Mouse (Mus musculus) midbrain, embryonic 15.5 days (tissue): Measurements from ENCODE around the gene Slc15a5. TPM values are rescaled to one million over a fixed set of nuclear protein-coding genes. Genes with fewer than 3 reads are reported as not detected.

ENCODE experiments used
- ATAC-seq: fragments of 200-750 bp; cut with Nextera tagmentation; replicated peaks from 2 replicates; pipeline ENCODE4 v1.8.0; 2017; ENCODE audit warnings: moderate TSS enrichment
- H3K27ac ChIP-seq: fragments of 300-500 bp; sonication (generic); 2 replicates; pipeline ENCODE4 v1.5.1; 2015; ENCODE audit warnings: mild to moderate bottlenecking, inconsistent platforms
- H3K27me3 ChIP-seq: fragments of 300-500 bp; sonication (generic); replicated peaks from 2 replicates; pipeline ENCODE4 v1.6.1; 2015; ENCODE audit warnings: inconsistent platforms
- H3K36me3 ChIP-seq: fragments of 300-500 bp; sonication (generic); replicated peaks from 2 replicates; pipeline ENCODE4 v1.6.1; 2015; ENCODE audit warnings: inconsistent platforms
- H3K4me1 ChIP-seq: fragments of 300-500 bp; sonication (generic); 2 replicates; pipeline ENCODE4 v1.6.1; 2015; ENCODE audit warnings: inconsistent platforms
- H3K4me2 ChIP-seq: fragments of 300-500 bp; sonication (generic); 2 replicates; pipeline ENCODE4 v1.6.1; 2015; ENCODE audit warnings: inconsistent platforms, mild to moderate bottlenecking, moderate library complexity
- H3K4me3 ChIP-seq: fragments of 300-500 bp; sonication (generic); 2 replicates; pipeline ENCODE4 v1.5.1; 2015; ENCODE audit warnings: mild to moderate bottlenecking, inconsistent platforms
- H3K9ac ChIP-seq: fragments of 300-500 bp; sonication (generic); 2 replicates; pipeline ENCODE4 v1.6.1; 2015; ENCODE audit warnings: mild to moderate bottlenecking, inconsistent platforms
- H3K9me3 ChIP-seq: fragments of 300-500 bp; sonication (generic); 2 replicates; pipeline ENCODE4 v1.6.1; 2016; ENCODE audit warnings: inconsistent platforms
- WGBS: fragments of 180-500 bp; shearing (Covaris S2); methylation state at CpG from one replicate; pipeline ENCODE4 v1.1.7; 2015; ENCODE audit warnings: mixed read lengths; 5-methylcytosine and 5-hydroxymethylcytosine counted together
- polyA plus RNA-seq: library from polyadenylated mRNA; unstranded; fragments of >200 nt; fragmentation: Nextera tagmentation; extraction: Ambion mirVana; gene quantifications from 2 replicates; pipeline ENCODE4 v1.2.1, GENCODE M21; 2015

Slc15a5 gene
- polyA plus RNA-seq, 1 experiment from 2014 or later, result not detected

GRCm38 (mm10) chr6:138077681-138078439, 1.9 kb downstream of the Slc15a5 start:
- no peaks in the 10 kb centered on the region for H3K9me3 ChIP-seq
- no peak overlapping the region for H3K27ac ChIP-seq
- ATAC-seq, result no peak
- no peaks in the 10 kb centered on the region for H3K27me3 ChIP-seq
- no peaks in the 10 kb centered on the region for H3K36me3 ChIP-seq
- no peak overlapping the region for H3K4me3 ChIP-seq
- H3K4me1 ChIP-seq, result no peaks in the 10 kb centered on the region
- H3K4me2 ChIP-seq, result no peak overlapping the region
- no peak overlapping the region for H3K9ac ChIP-seq
- 86% methylated on average over 5 of the region's 5 CpGs for WGBS

GRCm38 (mm10) chr6:138075723-138076122, 4.0 kb downstream of the Slc15a5 start:
- no peak overlapping the region for H3K4me3 ChIP-seq
- no peak for ATAC-seq
- 100% methylated on average over 1 of the region's 1 CpGs for WGBS
- no peaks in the 10 kb centered on the region for H3K4me1 ChIP-seq
- no peak overlapping the region for H3K27ac ChIP-seq
- H3K27me3 ChIP-seq, result no peaks in the 10 kb centered on the region
- H3K9ac ChIP-seq, result no peak overlapping the region
- H3K9me3 ChIP-seq, result no peaks in the 10 kb centered on the region
- no peak overlapping the region for H3K4me2 ChIP-seq
- H3K36me3 ChIP-seq, result no peaks in the 10 kb centered on the region

GRCm38 (mm10) chr6:138073540-138073939, 6.2 kb downstream of the Slc15a5 start:
- WGBS, result 91% methylated on average over 2 of the region's 2 CpGs
- no peak for ATAC-seq
- Histone ChIP-seq H3K4me2 (no peak overlapping the region), H3K27ac (no peak overlapping the region), H3K4me3 (no peak overlapping the region), H3K9me3 (no peaks in the 10 kb centered on the region), H3K9ac (no peak overlapping the region), H3K27me3 (no peaks in the 10 kb centered on the region), H3K36me3 (no peaks in the 10 kb centered on the region), H3K4me1 (no peaks in the 10 kb centered on the region)

- no peak overlapping the region for H3K27ac ChIP-seq
- no peak for ATAC-seq
- no peak overlapping the region for H3K4me3 ChIP-seq
- 60% methylated on average over 8 of the region's 8 CpGs for WGBS
- H3K9ac ChIP-seq, result no peak overlapping the region
- no peaks in the 10 kb centered on the region for H3K27me3 ChIP-seq
- H3K9me3 ChIP-seq, result no peaks in the 10 kb centered on the region
- no peak overlapping the region for H3K4me2 ChIP-seq
- no peaks in the 10 kb centered on the region for H3K36me3 ChIP-seq
- no peaks in the 10 kb centered on the region for H3K4me1 ChIP-seq
Observed at GRCm38 (mm10) chr6:138072963-138073339, 6.8 kb downstream of the Slc15a5 start.

GRCm38 (mm10) chr6:138072110-138072962, 7.4 kb downstream of the Slc15a5 start:
- H3K36me3 ChIP-seq, result no peaks in the 10 kb centered on the region
- 76% methylated on average over 5 of the region's 5 CpGs for WGBS

GRCm38 (mm10) chr6:138071505-138072107, 8.1 kb downstream of the Slc15a5 start:
- Histone ChIP-seq H3K27me3 (no peaks in the 10 kb centered on the region), H3K4me1 (no peaks in the 10 kb centered on the region), H3K4me3 (no peak overlapping the region), H3K4me2 (no peak overlapping the region), H3K9me3 (no peaks in the 10 kb centered on the region), H3K9ac (no peak overlapping the region), H3K36me3 (no peaks in the 10 kb centered on the region), H3K27ac (no peak overlapping the region)
- no peak for ATAC-seq
- 41% methylated on average over 4 of the region's 4 CpGs for WGBS

More at GRCm38 (mm10) chr6:138072110-138072962, 7.4 kb downstream of the Slc15a5 start:
- H3K4me1 ChIP-seq, result no peaks in the 10 kb centered on the region
- no peak overlapping the region for H3K4me3 ChIP-seq
- no peak overlapping the region for H3K27ac ChIP-seq
- no peak overlapping the region for H3K9ac ChIP-seq
- no peaks in the 10 kb centered on the region for H3K9me3 ChIP-seq
- no peak for ATAC-seq
- no peaks in the 10 kb centered on the region for H3K27me3 ChIP-seq
- no peak overlapping the region for H3K4me2 ChIP-seq

- H3K36me3 ChIP-seq, result no peaks in the 10 kb centered on the region
- H3K27ac ChIP-seq, result no peak overlapping the region
- no peaks in the 10 kb centered on the region for H3K27me3 ChIP-seq
- H3K4me1 ChIP-seq, result no peaks in the 10 kb centered on the region
- no peak overlapping the region for H3K4me3 ChIP-seq
- H3K4me2 ChIP-seq, result no peak overlapping the region
- no peak for ATAC-seq
- no peak overlapping the region for H3K9ac ChIP-seq
- H3K9me3 ChIP-seq, result no peaks in the 10 kb centered on the region
- WGBS, result 40% methylated on average over 13 of the region's 13 CpGs
Observed at GRCm38 (mm10) chr6:138070720-138071504, 8.8 kb downstream of the Slc15a5 start.

GRCm38 (mm10) chr6:138069921-138070320, 9.8 kb downstream of the Slc15a5 start:
- ATAC-seq, result no peak
- 93% methylated on average over 10 of the region's 10 CpGs for WGBS

GRCm38 (mm10) chr6:138055572-138055971, 24.1 kb downstream of the Slc15a5 start:
- no peaks in the 10 kb centered on the region for H3K27me3 ChIP-seq
- H3K4me2 ChIP-seq, result no peak overlapping the region
- H3K36me3 ChIP-seq, result no peaks in the 10 kb centered on the region
- no peak overlapping the region for H3K4me3 ChIP-seq
- no peak overlapping the region for H3K9ac ChIP-seq
- no peak overlapping the region for H3K27ac ChIP-seq
- 32% methylated on average over 15 of the region's 15 CpGs for WGBS
- ATAC-seq, result no peak
- H3K4me1 ChIP-seq, result no peaks in the 10 kb centered on the region
- H3K9me3 ChIP-seq, result no peaks in the 10 kb centered on the region

More at GRCm38 (mm10) chr6:138069921-138070320, 9.8 kb downstream of the Slc15a5 start:
- H3K4me1 ChIP-seq, result no peaks in the 10 kb centered on the region
- no peak overlapping the region for H3K4me2 ChIP-seq
- H3K27me3 ChIP-seq, result no peaks in the 10 kb centered on the region
- H3K9me3 ChIP-seq, result no peaks in the 10 kb centered on the region
- H3K27ac ChIP-seq, result no peak overlapping the region
- H3K36me3 ChIP-seq, result no peaks in the 10 kb centered on the region
- H3K4me3 ChIP-seq, result no peak overlapping the region
- H3K9ac ChIP-seq, result no peak overlapping the region

GRCm38 (mm10) chr6:138054956-138055355, 24.8 kb downstream of the Slc15a5 start:
- Histone ChIP-seq H3K9me3 (no peaks in the 10 kb centered on the region), H3K27me3 (no peaks in the 10 kb centered on the region), H3K4me1 (no peaks in the 10 kb centered on the region), H3K4me2 (no peak overlapping the region), H3K9ac (no peak overlapping the region), H3K4me3 (no peak overlapping the region), H3K36me3 (no peaks in the 10 kb centered on the region), H3K27ac (no peak overlapping the region)
- WGBS, result 91% methylated on average over 12 of the region's 12 CpGs
- ATAC-seq, result no peak

GRCm38 (mm10) chr6:138054166-138054565, 25.6 kb downstream of the Slc15a5 start:
- ATAC-seq, result no peak
- H3K9me3 ChIP-seq, result no peaks in the 10 kb centered on the region
- no peaks in the 10 kb centered on the region for H3K27me3 ChIP-seq
- 50% methylated on average over 1 of the region's 1 CpGs for WGBS
- no peak overlapping the region for H3K9ac ChIP-seq
- no peaks in the 10 kb centered on the region for H3K4me1 ChIP-seq
- no peak overlapping the region for H3K4me2 ChIP-seq
- H3K27ac ChIP-seq, result no peak overlapping the region
- no peaks in the 10 kb centered on the region for H3K36me3 ChIP-seq
- no peak overlapping the region for H3K4me3 ChIP-seq

- no peak overlapping the region for H3K4me2 ChIP-seq
- 89% methylated on average over 9 of the region's 9 CpGs for WGBS
- ATAC-seq, result no peak
- H3K9me3 ChIP-seq, result no peaks in the 10 kb centered on the region
- H3K27ac ChIP-seq, result no peak overlapping the region
- no peaks in the 10 kb centered on the region for H3K4me1 ChIP-seq
- H3K9ac ChIP-seq, result no peak overlapping the region
- H3K36me3 ChIP-seq, result no peaks in the 10 kb centered on the region
- H3K4me3 ChIP-seq, result no peak overlapping the region
- no peaks in the 10 kb centered on the region for H3K27me3 ChIP-seq
Observed at GRCm38 (mm10) chr6:138053686-138054085, 26.0 kb downstream of the Slc15a5 start.
